Mouse (Mus musculus) olfactory bulb, adult 2 months (tissue): ENCODE data around the gene Klrb1.

Source experiments
- CTCF ChIP-seq: fragments of 200-500 bp; IDR thresholded peaks from 2 replicates; pipeline ENCODE4 v1.5.1; 2012; ENCODE audit warnings: low read depth, mild to moderate bottlenecking, low read length, moderate library complexity; ENCODE audit not compliant: insufficient read depth
- POLR2A ChIP-seq: fragments of 200-500 bp; IDR thresholded peaks from 2 replicates; pipeline ENCODE4 v1.6.1; 2012; ENCODE audit warnings: mild to moderate bottlenecking, low read depth, low read length, moderate library complexity; ENCODE audit not compliant: insufficient read depth

DNA sequence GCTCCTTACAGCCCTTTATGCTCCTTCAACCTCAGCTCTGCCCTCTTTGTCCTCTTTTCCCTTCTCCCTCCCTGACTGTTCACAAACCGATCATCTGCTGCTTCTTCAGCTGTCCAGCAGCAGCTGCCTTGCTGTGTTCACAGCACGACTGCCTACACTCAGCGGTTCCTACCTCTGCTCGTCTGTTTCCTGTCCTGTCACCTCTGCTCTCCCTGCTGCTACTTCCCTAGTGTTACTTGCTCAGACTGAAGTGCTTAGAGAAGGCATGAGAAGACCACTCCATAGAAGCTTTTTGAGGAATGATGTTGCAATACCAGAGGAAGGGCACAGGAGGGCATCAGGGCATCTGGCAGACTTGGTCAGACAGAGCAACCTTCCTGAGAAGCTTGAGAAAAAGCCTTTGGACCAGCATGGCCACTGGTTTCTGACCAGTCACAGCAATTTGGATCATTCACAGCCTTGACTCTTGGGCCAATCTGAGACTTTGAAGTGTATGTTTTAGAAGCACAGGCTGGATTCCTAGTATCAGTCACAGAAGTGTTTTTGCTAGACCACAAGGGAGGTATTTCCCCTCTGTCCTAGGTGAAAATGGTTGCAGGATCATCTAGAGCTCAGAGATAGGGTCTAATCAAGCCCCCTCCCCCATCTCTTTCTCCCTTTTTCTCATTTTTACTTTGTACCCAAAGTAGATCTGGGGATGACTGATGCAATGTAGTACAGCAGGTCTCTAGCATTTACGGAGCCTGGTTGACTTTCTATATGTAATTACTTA, 11.2 kb upstream of the Klrb1 start:
- TF ChIP-seq POLR2A (no peak), CTCF (no peak)
